Mouse (Mus musculus): ENCODE data around the gene Slc18b1. TPM values are rescaled to one million over a fixed set of nuclear protein-coding genes. Genes with fewer than 3 reads are reported as not detected.

The Slc18b1 gene
- total RNA-seq, 2 experiments from 2014 or later, result 13.6 to 14.7 TPM

Other genes with a start within 250 kb of the Slc18b1 start
- gene Rps12, start 9.7 kb upstream of the Slc18b1 start, total RNA-seq (2021), result 100 to 1,000 TPM; 289 to 355 TPM
- under 1 TPM; 0.21 to 0.47 TPM for gene Vnn3, start 54.5 kb downstream of the Slc18b1 start, total RNA-seq (2021)
- under 1 TPM; 0.23 to 0.32 TPM for gene Vnn1, start 97.7 kb downstream of the Slc18b1 start, total RNA-seq (2021)
- not detected for gene Taar1, start 123.4 kb downstream of the Slc18b1 start, total RNA-seq (2021)
- not detected for gene Taar2, start 141.6 kb downstream of the Slc18b1 start, total RNA-seq (2021)
- not detected for gene Taar3, start 152.6 kb downstream of the Slc18b1 start, total RNA-seq (2021)
- not detected for gene Taar4, start 163.5 kb downstream of the Slc18b1 start, total RNA-seq (2021)
- gene Taar5, start 173.7 kb downstream of the Slc18b1 start, total RNA-seq (2021), result not detected
- gene Taar6, start 188.7 kb downstream of the Slc18b1 start, total RNA-seq (2021), result not detected
- not detected for gene Taar7a, start 196.5 kb downstream of the Slc18b1 start, total RNA-seq (2021)
- gene Taar7b, start 203.0 kb downstream of the Slc18b1 start, total RNA-seq (2021), result not detected
- gene Taar7d, start 230.2 kb downstream of the Slc18b1 start, total RNA-seq (2021), result not detected
- not detected for gene Taar7e, start 240.6 kb downstream of the Slc18b1 start, total RNA-seq (2021)